Mouse (Mus musculus) stomach, postnatal 0 days (tissue): ENCODE data around the gene Sptb.

Experiments
- CTCF ChIP-seq: IDR thresholded peaks from 2 replicates; pipeline ENCODE4 v1.5.1; 2016; ENCODE audit warnings: antibody characterized with exemption, low read depth, mild to moderate bottlenecking, moderate library complexity
- EP300 ChIP-seq: optimal IDR thresholded peaks from 2 replicates; pipeline ENCODE3; 2016; ENCODE audit warnings: antibody characterized with exemption

- no peak for TF ChIP-seq CTCF
- peak; percentile 84 for TF ChIP-seq EP300
Measured at GRCm38 (mm10) chr12:76547409-76548081, 162.8 kb downstream of the Sptb start.
